Mouse (Mus musculus) midbrain, embryonic 14.5 days (tissue): ENCODE results near the gene C1qa. TPM values are rescaled to one million over a fixed set of nuclear protein-coding genes. Genes with fewer than 3 reads are reported as not detected.

ENCODE experiments used
- ATAC-seq: fragments of 200-750 bp; cut with Nextera tagmentation; 2 replicates; pipeline ENCODE4 v1.8.0; 2017; ENCODE audit warnings: moderate number of reproducible peaks, moderate library complexity; ENCODE audit not compliant: low FRiP score, low TSS enrichment
- DNase-seq: peaks from one replicate; pipeline ENCODE4 v3.0.0-alpha.2; 2015
- H3K27ac ChIP-seq: fragments of 300-500 bp; sonication (generic); replicated peaks from 2 replicates; pipeline ENCODE4 v1.5.1; 2014; ENCODE audit warnings: mild to moderate bottlenecking, low read depth, low read length, moderate library complexity
- H3K27me3 ChIP-seq: fragments of 300-500 bp; sonication (generic); 2 replicates; pipeline ENCODE4 v1.6.1; 2014; ENCODE audit warnings: low read length, control low read depth, mixed read lengths; ENCODE audit not compliant: control insufficient read depth, insufficient read depth
- H3K36me3 ChIP-seq: fragments of 300-500 bp; sonication (generic); 2 replicates; pipeline ENCODE4 v1.6.1; 2014; ENCODE audit warnings: low read length, control low read depth; ENCODE audit not compliant: control insufficient read depth, insufficient read depth
- H3K4me1 ChIP-seq: fragments of 300-500 bp; sonication (generic); 2 replicates; pipeline ENCODE4 v1.6.1; 2014; ENCODE audit warnings: mild to moderate bottlenecking, antibody characterized with exemption, low read length, control low read depth; ENCODE audit not compliant: control insufficient read depth, insufficient read depth
- H3K4me2 ChIP-seq: fragments of 300-500 bp; sonication (generic); 2 replicates; pipeline ENCODE4 v1.6.1; 2014; ENCODE audit warnings: mild to moderate bottlenecking, low read length, moderate library complexity
- H3K4me3 ChIP-seq: fragments of 300-500 bp; sonication (generic); replicated peaks from 2 replicates; pipeline ENCODE4 v1.5.1; 2014; ENCODE audit warnings: low read depth, low read length
- H3K9ac ChIP-seq: fragments of 300-500 bp; sonication (generic); replicated peaks from 2 replicates; pipeline ENCODE4 v1.6.1; 2014; ENCODE audit warnings: mild to moderate bottlenecking, low read length, moderate library complexity
- H3K9me3 ChIP-seq: fragments of 300-500 bp; sonication (generic); 2 replicates; pipeline ENCODE4 v1.6.1; 2016; ENCODE audit warnings: low read length, control low read depth, mixed read lengths; ENCODE audit not compliant: control insufficient read depth
- WGBS: fragments of 180-500 bp; shearing (Covaris S2); extraction: QIAGEN DNeasy Blood & Tissue Kit; methylation state at CpG from one replicate; pipeline ENCODE4 v1.1.7; 2014; 5-methylcytosine and 5-hydroxymethylcytosine counted together
- polyA plus RNA-seq: library from polyadenylated mRNA; unstranded; fragments of >200 nt; fragmentation: Nextera tagmentation; extraction: Ambion mirVana; gene quantifications from 2 replicates; pipeline ENCODE4 v1.2.1, GENCODE M21; 2014

The C1qa gene
- polyA plus RNA-seq, 1 experiment from 2014 or later, result 23.0 TPM

GRCm38 (mm10) chr4:136930474-136930873, 31.9 kb upstream of the C1qa start:
- Histone ChIP-seq H3K36me3 (no peaks in the 10 kb centered on the region), H3K27me3 (peaks cover 20% of the 10 kb centered on the region), H3K4me1 (0 out of 2 replicates have a peak, but pooled peaks cover 5% of the 10 kb centered on the region), H3K9ac (no peak overlapping the region), H3K9me3 (no peaks in the 10 kb centered on the region), H3K4me3 (no peak overlapping the region), H3K27ac (no peak overlapping the region), H3K4me2 (no peak overlapping the region)
- 87% methylated on average over 8 of the region's 8 CpGs for WGBS
- ATAC-seq (no peak), DNase-seq (no peak)

GRCm38 (mm10) chr4:136928928-136929327, 30.3 kb upstream of the C1qa start:
- no peaks in the 10 kb centered on the region for H3K36me3 ChIP-seq
- 3% methylated on average over 5 of the region's 5 CpGs for WGBS
- no peak overlapping the region for H3K9ac ChIP-seq
- 0 out of 2 replicates have a peak, but pooled peaks cover 5% of the 10 kb centered on the region for H3K4me1 ChIP-seq
- no peaks in the 10 kb centered on the region for H3K9me3 ChIP-seq
- ATAC-seq, result no peak
- no peak overlapping the region for H3K4me3 ChIP-seq
- DNase-seq, result peak; percentile 65
- H3K27me3 ChIP-seq, result peaks cover 29% of the 10 kb centered on the region
- H3K27ac ChIP-seq, result no peak overlapping the region
- no peak overlapping the region for H3K4me2 ChIP-seq

- no peaks in the 10 kb centered on the region for H3K9me3 ChIP-seq
- 2% methylated on average over 15 of the region's 15 CpGs for WGBS
- H3K27me3 ChIP-seq, result peaks cover 22% of the 10 kb centered on the region
- H3K27ac ChIP-seq, result no peak overlapping the region
- no peak overlapping the region for H3K9ac ChIP-seq
- no peaks in the 10 kb centered on the region for H3K36me3 ChIP-seq
- 0 out of 2 replicates have a peak, but pooled peaks cover 5% of the 10 kb centered on the region for H3K4me1 ChIP-seq
- no peak overlapping the region for H3K4me2 ChIP-seq
- DNase-seq, result peak; percentile 58
- H3K4me3 ChIP-seq, result no peak overlapping the region
- no peak for ATAC-seq
Observed at GRCm38 (mm10) chr4:136925804-136926203, 27.2 kb upstream of the C1qa start.

- ATAC-seq, result no peak
- Histone ChIP-seq H3K9me3 (no peaks in the 10 kb centered on the region), H3K9ac (no peak overlapping the region), H3K4me2 (no peak overlapping the region), H3K27ac (no peak overlapping the region), H3K36me3 (no peaks in the 10 kb centered on the region), H3K4me1 (0 out of 2 replicates have a peak, but pooled peaks cover 5% of the 10 kb centered on the region), H3K27me3 (peaks cover 22% of the 10 kb centered on the region), H3K4me3 (no peak overlapping the region)
- peak; percentile 69 for DNase-seq
- WGBS, result 4% methylated on average over 6 of the region's 6 CpGs
Observed at GRCm38 (mm10) chr4:136924529-136924928, 25.9 kb upstream of the C1qa start.

GRCm38 (mm10) chr4:136919526-136919925, 20.9 kb upstream of the C1qa start:
- DNase-seq (no peak), ATAC-seq (no peak)
- 82% methylated on average over 3 of the region's 3 CpGs for WGBS
- Histone ChIP-seq H3K9ac (no peak overlapping the region), H3K27me3 (peaks cover 2% of the 10 kb centered on the region; the same call in 1 of the 2 replicates), H3K4me3 (no peak overlapping the region), H3K4me2 (no peak overlapping the region), H3K4me1 (peaks cover 12% of the 10 kb centered on the region), H3K36me3 (no peaks in the 10 kb centered on the region), H3K27ac (no peak overlapping the region), H3K9me3 (no peaks in the 10 kb centered on the region)

- no peaks in the 10 kb centered on the region for H3K36me3 ChIP-seq
- no peak overlapping the region for H3K4me3 ChIP-seq
- ATAC-seq, result no peak
- H3K27ac ChIP-seq, result no peak overlapping the region
- H3K27me3 ChIP-seq, result no peaks in the 10 kb centered on the region; the same call in 1 of the 2 replicates
- DNase-seq, result no peak
- no peak overlapping the region for H3K4me2 ChIP-seq
- no peak overlapping the region for H3K9ac ChIP-seq
- H3K4me1 ChIP-seq, result peaks cover 12% of the 10 kb centered on the region
- 75% methylated on average over 8 of the region's 8 CpGs for WGBS
- no peaks in the 10 kb centered on the region for H3K9me3 ChIP-seq
Observed at GRCm38 (mm10) chr4:136918834-136919233, 20.2 kb upstream of the C1qa start.

- Histone ChIP-seq H3K4me3 (no peak overlapping the region), H3K27me3 (no peaks in the 10 kb centered on the region; the same call in 1 of the 2 replicates), H3K4me2 (no peak overlapping the region), H3K27ac (0 out of 2 replicates have a peak overlapping the region, but pooled peaks have one; percentile 17), H3K36me3 (no peaks in the 10 kb centered on the region), H3K4me1 (peaks cover 22% of the 10 kb centered on the region), H3K9ac (no peak overlapping the region), H3K9me3 (no peaks in the 10 kb centered on the region)
- DNase-seq (no peak), ATAC-seq (no peak)
- 35% methylated on average over 7 of the region's 7 CpGs for WGBS
Observed at GRCm38 (mm10) chr4:136917165-136917524, 18.5 kb upstream of the C1qa start.

GRCm38 (mm10) chr4:136916359-136917164, 18.0 kb upstream of the C1qa start:
- Histone ChIP-seq H3K27me3 (no peaks in the 10 kb centered on the region; the same call in 1 of the 2 replicates), H3K9me3 (no peaks in the 10 kb centered on the region), H3K36me3 (no peaks in the 10 kb centered on the region), H3K27ac (peak overlapping the region; percentile 50), H3K4me1 (peaks cover 27% of the 10 kb centered on the region), H3K4me2 (no peak overlapping the region), H3K4me3 (no peak overlapping the region), H3K9ac (no peak overlapping the region)
- WGBS, result 45% methylated on average over 20 of the region's 20 CpGs
- ATAC-seq (no peak), DNase-seq (peak; percentile 53)

- H3K4me3 ChIP-seq, result no peak overlapping the region
- no peak overlapping the region for H3K9ac ChIP-seq
- H3K36me3 ChIP-seq, result no peaks in the 10 kb centered on the region
- DNase-seq, result peak; percentile 62
- no peak for ATAC-seq
- no peaks in the 10 kb centered on the region for H3K9me3 ChIP-seq
- H3K4me1 ChIP-seq, result peaks cover 35% of the 10 kb centered on the region
- H3K27ac ChIP-seq, result peak overlapping the region; percentile 70
- H3K4me2 ChIP-seq, result 0 out of 2 replicates have a peak overlapping the region, but pooled peaks have one; percentile 20
- H3K27me3 ChIP-seq, result peaks cover 11% of the 10 kb centered on the region; the same call in 1 of the 2 replicates
- WGBS, result 4% methylated on average over 9 of the region's 9 CpGs
Observed at GRCm38 (mm10) chr4:136912841-136913240, 14.2 kb upstream of the C1qa start.
